Mouse (Mus musculus): ENCODE data around the gene Rasgef1b. TPM values are rescaled to one million over a fixed set of nuclear protein-coding genes. Genes with fewer than 3 reads are reported as not detected.

The Rasgef1b gene
- polyA plus RNA-seq, 1 experiment from 2014 or later, result 8.5 TPM

DNA sequence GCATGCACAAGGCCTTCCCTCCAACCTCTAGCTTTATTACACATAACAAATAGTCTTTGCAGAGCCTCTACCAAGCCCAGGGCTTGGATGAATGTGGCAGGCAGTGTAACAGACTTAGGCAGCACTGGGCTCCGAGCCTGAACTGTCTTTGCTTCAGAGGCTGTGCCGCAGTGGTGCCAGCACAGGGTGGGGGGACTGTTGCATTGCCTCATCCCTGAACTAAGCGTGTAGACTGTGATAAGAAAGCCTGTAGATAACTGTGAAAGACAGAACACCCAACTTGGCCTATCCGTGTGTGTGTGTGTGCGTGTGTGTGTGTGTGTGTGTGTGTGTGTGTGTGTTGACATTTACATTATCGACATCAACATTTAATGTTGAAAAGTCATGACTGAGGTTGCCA is 246.3 kb downstream of the Rasgef1b start:
- H3K4me2 ChIP-seq, result no peak overlapping the region
- H3K4me1 ChIP-seq, result peaks cover 21% of the 10 kb centered on the region
- ATAC-seq (ENCODE audit: insufficient number of reproducible peaks, insufficient read depth, low FRiP score, low TSS enrichment, low read depth), result no peak
- peaks cover 3% of the 10 kb centered on the region; the same call in 1 of the 2 replicates for H3K27me3 ChIP-seq
- no peak overlapping the region for H3K4me3 ChIP-seq
- 95% methylated on average over 6 of the region's 6 CpGs for WGBS
- H3K9ac ChIP-seq, result no peak overlapping the region
- H3K27ac ChIP-seq, result no peak overlapping the region
- no peaks in the 10 kb centered on the region for H3K36me3 ChIP-seq
- no peaks in the 10 kb centered on the region for H3K9me3 ChIP-seq

- H3K27me3 ChIP-seq, result peaks cover 3% of the 10 kb centered on the region; the same call in 1 of the 2 replicates
- H3K36me3 ChIP-seq, result no peaks in the 10 kb centered on the region
- no peaks in the 10 kb centered on the region for H3K9me3 ChIP-seq
- no peak overlapping the region for H3K9ac ChIP-seq
- no peak overlapping the region for H3K27ac ChIP-seq
- H3K4me1 ChIP-seq, result peaks cover 20% of the 10 kb centered on the region
- 89% methylated on average over 7 of the region's 7 CpGs for WGBS
- H3K4me3 ChIP-seq, result no peak overlapping the region
- no peak for ATAC-seq (ENCODE audit: insufficient number of reproducible peaks, insufficient read depth, low FRiP score, low TSS enrichment, low read depth)
- no peak overlapping the region for H3K4me2 ChIP-seq
Observed at GRCm38 (mm10) chr5:99482016-99482415, 246.8 kb downstream of the Rasgef1b start.

DNA sequence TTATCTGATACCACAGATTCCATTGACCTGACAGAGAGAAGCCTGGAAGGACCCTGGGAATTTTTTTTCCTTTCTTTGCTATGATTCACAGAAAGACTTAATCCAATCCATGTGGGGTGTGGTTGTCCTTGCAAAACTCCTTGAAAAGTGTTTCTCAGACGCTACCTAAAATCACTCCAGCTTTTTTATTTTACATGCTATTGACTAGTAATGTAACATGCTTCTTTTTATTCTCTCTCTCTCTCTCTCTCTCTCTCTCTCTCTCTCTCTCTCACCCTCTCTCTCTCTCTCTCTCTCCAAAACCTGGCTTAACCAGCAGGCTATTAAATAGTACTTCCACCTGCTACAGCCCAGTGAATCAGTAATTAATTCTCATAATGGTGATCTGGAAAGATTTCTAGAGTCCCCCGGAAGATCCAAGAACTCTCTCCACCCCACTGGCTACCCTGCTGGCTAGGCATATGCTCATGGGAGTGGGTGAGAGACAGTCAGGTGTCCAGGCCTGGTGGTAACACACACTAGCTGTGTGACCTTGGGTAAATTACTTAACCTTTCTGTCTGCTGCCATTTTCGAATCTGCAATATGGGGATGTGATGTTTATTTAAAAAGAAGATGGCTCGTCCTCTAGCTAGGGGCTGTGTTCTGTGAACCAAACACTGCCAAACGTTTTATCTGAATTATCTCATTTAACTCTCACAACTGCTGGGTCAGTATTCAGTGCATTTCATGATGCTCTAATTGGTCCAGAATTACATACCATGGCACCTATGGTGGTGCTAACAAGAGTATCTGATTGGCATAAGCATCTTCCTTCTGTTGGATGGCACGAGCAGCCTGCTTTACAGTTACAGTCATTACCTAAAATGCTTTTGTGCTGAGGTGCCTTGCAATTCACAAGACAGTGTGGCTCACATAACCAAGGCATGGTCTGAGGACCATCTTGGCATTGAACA is 248.5 kb downstream of the Rasgef1b start:
- Histone ChIP-seq H3K27ac (peak overlapping the region; percentile 28; the same call in 1 of the 2 replicates), H3K9me3 (no peaks in the 10 kb centered on the region), H3K9ac (0 out of 2 replicates have a peak overlapping the region, but pooled peaks have one; percentile 36), H3K4me1 (peaks cover 18% of the 10 kb centered on the region), H3K27me3 (peaks cover 3% of the 10 kb centered on the region; the same call in 1 of the 2 replicates), H3K4me3 (no peak overlapping the region), H3K36me3 (no peaks in the 10 kb centered on the region), H3K4me2 (peak overlapping the region; percentile 57)
- 58% methylated on average over 6 of the region's 6 CpGs for WGBS
- ATAC-seq (ENCODE audit: insufficient number of reproducible peaks, insufficient read depth, low FRiP score, low TSS enrichment, low read depth), result no peak

DNA sequence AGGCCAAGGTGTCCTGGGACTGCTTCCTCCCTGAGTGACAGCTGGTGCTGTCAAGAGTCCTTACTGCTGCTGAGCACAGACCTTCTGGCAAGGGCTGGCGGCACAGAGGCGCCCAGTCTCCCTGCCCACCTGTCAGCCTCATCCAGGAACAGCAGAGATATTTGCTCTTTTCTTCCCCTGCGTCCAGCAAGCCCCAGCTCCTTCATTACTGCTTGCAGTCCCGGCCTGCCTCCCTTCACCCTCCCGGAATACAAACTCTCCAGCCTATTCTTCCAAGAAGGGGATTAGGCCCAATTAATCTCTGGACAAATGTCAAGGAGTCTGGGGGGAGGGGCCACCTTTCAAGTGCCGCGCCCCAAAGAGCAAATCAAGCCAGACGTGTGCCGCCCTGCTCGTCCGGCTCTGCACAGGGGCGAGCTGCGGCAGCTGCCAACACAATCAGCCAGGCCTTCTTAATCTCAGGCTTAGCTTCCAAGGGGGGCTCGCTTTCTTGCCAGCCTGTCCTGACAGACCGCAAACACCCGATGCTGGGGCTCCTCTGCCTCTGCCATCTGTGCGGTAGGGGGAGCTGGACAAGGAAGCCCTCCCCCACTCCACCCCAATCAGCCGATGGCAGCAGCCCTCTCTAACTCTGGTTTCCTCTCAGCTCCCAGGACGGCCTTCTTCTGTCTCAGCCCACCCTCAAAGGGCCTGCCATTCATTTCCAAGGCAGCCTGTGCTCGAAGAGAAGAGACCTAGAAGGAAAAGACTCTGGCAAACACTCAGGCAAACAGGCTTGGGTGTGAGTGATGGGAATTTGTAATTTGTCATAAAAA is 249.4 kb downstream of the Rasgef1b start:
- Histone ChIP-seq H3K27ac (peak overlapping the region; percentile 28; the same call in 1 of the 2 replicates), H3K9me3 (no peaks in the 10 kb centered on the region), H3K4me3 (peak overlapping the region; percentile 24), H3K36me3 (no peaks in the 10 kb centered on the region), H3K4me1 (peaks cover 18% of the 10 kb centered on the region), H3K4me2 (peak overlapping the region; percentile 57), H3K27me3 (peaks cover 3% of the 10 kb centered on the region; the same call in 1 of the 2 replicates), H3K9ac (0 out of 2 replicates have a peak overlapping the region, but pooled peaks have one; percentile 36)
- peak; percentile 77; the same call in 1 of the 2 replicates for ATAC-seq (ENCODE audit: insufficient number of reproducible peaks, insufficient read depth, low FRiP score, low TSS enrichment, low read depth)
- WGBS, result 4% methylated on average over 20 of the region's 20 CpGs

DNA sequence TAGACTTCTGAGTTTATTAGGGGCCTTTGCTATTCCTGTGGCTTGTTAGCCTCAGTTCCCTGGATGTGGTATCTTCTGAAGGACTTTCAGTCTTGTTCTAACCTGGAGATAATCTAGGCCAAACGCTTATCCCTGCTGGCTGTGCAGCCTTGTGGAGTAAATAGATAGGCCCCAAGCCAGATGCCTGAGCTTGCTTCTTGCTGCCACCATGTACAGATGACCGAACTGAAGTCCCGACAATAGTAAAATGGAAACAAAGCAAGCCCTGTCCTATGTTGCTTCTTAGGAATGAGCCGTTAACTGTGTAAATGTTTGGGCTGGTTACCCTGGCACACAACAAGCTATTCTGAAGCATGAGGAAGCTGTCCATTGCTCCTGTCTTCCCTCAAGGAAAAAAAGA is 250.1 kb downstream of the Rasgef1b start:
- 39% methylated on average over 4 of the region's 4 CpGs for WGBS
- H3K9ac ChIP-seq, result no peak overlapping the region
- peaks cover 18% of the 10 kb centered on the region for H3K4me1 ChIP-seq
- no peak overlapping the region for H3K4me3 ChIP-seq
- H3K9me3 ChIP-seq, result no peaks in the 10 kb centered on the region
- H3K36me3 ChIP-seq, result no peaks in the 10 kb centered on the region
- peaks cover 3% of the 10 kb centered on the region; the same call in 1 of the 2 replicates for H3K27me3 ChIP-seq
- no peak overlapping the region for H3K4me2 ChIP-seq
- ATAC-seq (ENCODE audit: insufficient number of reproducible peaks, insufficient read depth, low FRiP score, low TSS enrichment, low read depth), result no peak
- H3K27ac ChIP-seq, result no peak overlapping the region

DNA sequence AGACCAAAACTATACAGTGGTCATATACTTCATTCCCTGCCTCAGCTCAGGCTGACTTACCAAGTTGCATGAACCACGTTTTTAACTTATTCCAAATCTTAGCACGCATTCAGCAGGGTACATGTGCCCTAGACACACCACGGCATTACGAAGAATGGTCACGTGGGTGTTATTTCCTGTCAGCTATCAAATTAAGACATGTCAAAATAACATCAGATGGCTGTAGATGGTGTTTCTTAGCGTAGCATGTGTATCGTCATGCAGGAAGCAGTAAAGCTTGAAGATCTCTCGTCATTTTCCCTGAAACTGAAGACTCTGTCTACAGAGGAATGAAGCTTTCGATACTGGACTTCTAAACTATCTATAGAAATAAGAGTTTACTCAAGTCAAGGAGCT is 251.4 kb downstream of the Rasgef1b start:
- H3K4me1 ChIP-seq, result peaks cover 22% of the 10 kb centered on the region
- H3K27ac ChIP-seq, result no peak overlapping the region
- H3K4me3 ChIP-seq, result no peak overlapping the region
- ATAC-seq (ENCODE audit: insufficient number of reproducible peaks, insufficient read depth, low FRiP score, low TSS enrichment, low read depth), result no peak
- H3K27me3 ChIP-seq, result peaks cover 3% of the 10 kb centered on the region; the same call in 1 of the 2 replicates
- H3K9me3 ChIP-seq, result no peaks in the 10 kb centered on the region
- WGBS, result 87% methylated on average over 9 of the region's 9 CpGs
- no peak overlapping the region for H3K4me2 ChIP-seq
- no peak overlapping the region for H3K9ac ChIP-seq
- no peaks in the 10 kb centered on the region for H3K36me3 ChIP-seq

- H3K9me3 ChIP-seq, result no peaks in the 10 kb centered on the region
- no peak overlapping the region for H3K4me2 ChIP-seq
- no peaks in the 10 kb centered on the region for H3K36me3 ChIP-seq
- 83% methylated on average over 6 of the region's 6 CpGs for WGBS
- H3K4me3 ChIP-seq, result no peak overlapping the region
- ATAC-seq (ENCODE audit: insufficient number of reproducible peaks, insufficient read depth, low FRiP score, low TSS enrichment, low read depth), result no peak
- no peak overlapping the region for H3K9ac ChIP-seq
- peaks cover 3% of the 10 kb centered on the region; the same call in 1 of the 2 replicates for H3K27me3 ChIP-seq
- H3K27ac ChIP-seq, result no peak overlapping the region
- peaks cover 22% of the 10 kb centered on the region for H3K4me1 ChIP-seq
Observed at GRCm38 (mm10) chr5:99476640-99477419, 252.0 kb downstream of the Rasgef1b start.

- no peak for ATAC-seq (ENCODE audit: insufficient number of reproducible peaks, insufficient read depth, low FRiP score, low TSS enrichment, low read depth)
- Histone ChIP-seq H3K4me1 (0 out of 2 replicates have a peak, but pooled peaks cover 4% of the 10 kb centered on the region), H3K9me3 (no peaks in the 10 kb centered on the region), H3K27ac (no peak overlapping the region), H3K27me3 (no peaks in the 10 kb centered on the region), H3K9ac (no peak overlapping the region), H3K4me3 (no peak overlapping the region), H3K36me3 (no peaks in the 10 kb centered on the region), H3K4me2 (no peak overlapping the region)
- 48% methylated on average over 5 of the region's 5 CpGs for WGBS
Observed at GRCm38 (mm10) chr5:99472607-99473335, 256.1 kb downstream of the Rasgef1b start.

DNA sequence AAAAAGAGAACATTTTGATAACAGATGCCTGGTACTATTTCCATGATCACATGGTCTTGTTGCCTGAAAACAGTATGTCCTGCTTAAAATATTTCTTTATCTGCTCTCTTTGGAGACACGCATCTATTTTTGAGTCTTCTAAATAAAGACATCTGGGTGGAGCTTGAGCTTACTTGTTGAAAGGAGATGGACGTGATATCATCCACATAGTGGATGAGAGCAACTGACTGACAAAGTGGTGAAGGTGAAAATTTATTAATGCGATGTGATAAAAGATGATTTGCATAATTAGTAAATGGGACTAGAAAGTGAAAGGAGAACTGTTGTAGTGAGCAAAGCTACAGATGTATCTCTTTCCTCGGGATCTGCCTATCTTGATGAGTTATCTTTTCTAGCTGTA is 257.1 kb downstream of the Rasgef1b start:
- no peaks in the 10 kb centered on the region for H3K36me3 ChIP-seq
- 73% methylated on average over 4 of the region's 4 CpGs for WGBS
- no peaks in the 10 kb centered on the region for H3K9me3 ChIP-seq
- no peak overlapping the region for H3K27ac ChIP-seq
- H3K27me3 ChIP-seq, result no peaks in the 10 kb centered on the region
- no peak for ATAC-seq (ENCODE audit: insufficient number of reproducible peaks, insufficient read depth, low FRiP score, low TSS enrichment, low read depth)
- 0 out of 2 replicates have a peak, but pooled peaks cover 4% of the 10 kb centered on the region for H3K4me1 ChIP-seq
- no peak overlapping the region for H3K4me2 ChIP-seq
- no peak overlapping the region for H3K9ac ChIP-seq
- no peak overlapping the region for H3K4me3 ChIP-seq

DNA sequence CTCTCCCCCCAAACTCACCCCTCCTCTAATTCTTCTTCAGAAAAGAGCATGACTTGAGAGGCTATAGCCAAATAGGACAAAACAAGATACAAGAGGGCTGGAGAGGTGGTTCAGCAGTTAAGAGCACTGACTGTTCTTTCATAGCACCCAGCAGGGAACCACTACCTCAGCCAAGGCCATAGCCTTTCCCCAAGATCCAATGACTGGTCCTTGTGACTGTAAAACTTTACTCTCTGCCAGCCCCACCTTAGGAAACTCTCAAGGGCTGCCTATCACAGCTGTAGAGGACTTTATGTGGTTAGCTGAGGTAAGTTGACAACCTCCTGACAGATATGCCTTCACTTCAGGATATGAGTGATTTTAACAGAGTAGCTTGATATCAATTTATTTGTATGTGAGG is 258.3 kb downstream of the Rasgef1b start:
- Histone ChIP-seq H3K27me3 (no peaks in the 10 kb centered on the region), H3K4me1 (0 out of 2 replicates have a peak, but pooled peaks cover 4% of the 10 kb centered on the region), H3K9ac (no peak overlapping the region), H3K36me3 (no peaks in the 10 kb centered on the region), H3K4me3 (no peak overlapping the region), H3K9me3 (no peaks in the 10 kb centered on the region), H3K27ac (no peak overlapping the region), H3K4me2 (no peak overlapping the region)
- no peak for ATAC-seq (ENCODE audit: insufficient number of reproducible peaks, insufficient read depth, low FRiP score, low TSS enrichment, low read depth)
